Mouse (Mus musculus) naive thymus-derived CD4-positive, alpha-beta T cell, adult 2 months (primary cell): ENCODE data around the gene Myoz2.

ENCODE experiments used
- DNase-seq: peaks from one replicate; pipeline ENCODE4 v3.0.0-alpha.2; 2011; ENCODE audit warnings: low read depth

Myoz2 gene

DNA sequence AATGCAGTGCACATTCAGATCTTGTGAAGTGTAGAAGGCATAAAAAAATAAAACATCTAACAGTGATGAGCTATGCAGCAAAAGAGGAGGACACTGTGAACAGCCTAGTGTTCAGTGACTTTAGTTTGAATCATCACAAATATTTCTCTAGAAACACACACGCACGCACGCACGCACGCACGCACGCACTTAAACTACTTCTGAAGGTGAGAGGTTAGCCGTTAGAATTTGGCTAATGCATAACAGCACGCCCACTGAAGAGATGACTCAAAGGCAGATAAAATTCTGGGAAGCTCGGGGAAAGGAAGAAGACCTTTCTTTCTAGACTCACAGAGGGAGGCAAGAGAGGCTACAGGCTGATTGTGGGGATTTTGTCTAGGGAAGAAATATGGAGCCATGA, 27.4 kb downstream of the Myoz2 start:
- no peak for DNase-seq

DNA sequence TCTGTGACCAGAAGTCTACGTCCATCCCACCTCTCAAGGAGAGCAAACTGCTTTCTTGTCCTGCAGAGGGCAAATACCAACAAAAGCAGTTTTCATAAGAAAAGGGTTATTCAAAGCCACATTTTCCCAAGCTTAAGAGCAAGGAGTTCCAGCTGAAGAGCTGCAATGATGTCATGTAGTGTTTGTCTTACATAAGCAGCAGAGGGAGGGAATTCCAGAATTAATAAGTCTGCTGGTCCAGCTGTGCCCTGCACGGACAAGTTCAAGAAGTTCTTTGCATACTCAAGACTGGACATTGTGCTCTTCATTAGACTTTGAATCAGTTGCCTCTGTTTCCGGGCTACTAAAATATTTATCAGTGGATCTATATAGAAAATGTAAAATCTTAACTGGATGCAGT, 33.8 kb downstream of the Myoz2 start:
- DNase-seq = no peak

- no peak for DNase-seq
These were observed 36.3 kb downstream of the Myoz2 start for GRCm38 (mm10) chr3:122998511-122998910.

- no peak for DNase-seq
These were observed 37.8 kb downstream of the Myoz2 start for GRCm38 (mm10) chr3:122996968-122997367.

GRCm38 (mm10) chr3:122986906-122987305, 47.9 kb downstream of the Myoz2 start:
- DNase-seq = no peak

GRCm38 (mm10) chr3:122986386-122986785, 48.4 kb downstream of the Myoz2 start:
- no peak for DNase-seq

- DNase-seq = peak; percentile 50
These were observed 49.5 kb downstream of the Myoz2 start for GRCm38 (mm10) chr3:122985183-122985944.

- DNase-seq = peak; percentile 95
These were observed 50.3 kb downstream of the Myoz2 start, which contains the start of gene Usp53 for GRCm38 (mm10) chr3:122984249-122985182. Gene Usp53, minus strand, starts transcription at chr3:122984510.

DNA sequence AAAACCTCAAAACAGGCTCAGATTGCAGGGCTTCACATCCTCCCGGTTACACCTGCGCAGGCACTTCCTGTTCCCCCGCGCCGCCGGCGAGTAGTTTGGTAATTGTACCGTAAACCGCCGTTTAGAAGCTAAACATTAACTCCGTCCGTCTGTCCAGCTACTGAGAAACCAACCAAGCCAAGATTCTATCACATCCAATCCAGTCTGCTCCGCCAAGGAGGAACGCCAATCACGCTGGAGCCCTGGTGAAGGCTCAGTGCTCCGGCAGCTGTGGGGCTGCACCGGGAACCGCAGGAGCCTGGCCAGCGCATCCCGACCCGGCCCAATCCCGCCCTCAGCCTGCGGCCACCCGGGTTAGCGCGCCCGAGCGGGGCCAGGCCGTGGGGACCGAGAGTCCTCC, 51.0 kb downstream of the Myoz2 start:
- peak; percentile 73 for DNase-seq

DNA sequence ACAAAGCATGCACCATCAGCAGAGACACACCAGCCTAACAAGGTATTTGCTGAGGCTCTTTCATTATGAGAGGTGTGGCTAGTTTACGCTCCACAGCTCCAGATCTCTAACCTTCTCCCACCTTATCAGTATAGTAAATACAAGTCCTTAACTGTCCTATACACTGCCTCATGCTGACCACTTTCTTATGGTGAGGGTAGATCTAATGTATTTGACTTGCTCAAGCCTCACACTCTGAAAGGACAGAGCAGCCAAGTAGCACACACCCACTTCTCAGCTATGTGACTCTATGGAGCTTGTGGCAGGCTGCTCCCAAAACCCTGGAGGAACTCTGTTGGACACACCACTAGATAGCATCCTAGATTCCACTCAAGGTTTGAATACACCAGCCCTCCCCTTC, 58.9 kb downstream of the Myoz2 start:
- DNase-seq = no peak

DNA sequence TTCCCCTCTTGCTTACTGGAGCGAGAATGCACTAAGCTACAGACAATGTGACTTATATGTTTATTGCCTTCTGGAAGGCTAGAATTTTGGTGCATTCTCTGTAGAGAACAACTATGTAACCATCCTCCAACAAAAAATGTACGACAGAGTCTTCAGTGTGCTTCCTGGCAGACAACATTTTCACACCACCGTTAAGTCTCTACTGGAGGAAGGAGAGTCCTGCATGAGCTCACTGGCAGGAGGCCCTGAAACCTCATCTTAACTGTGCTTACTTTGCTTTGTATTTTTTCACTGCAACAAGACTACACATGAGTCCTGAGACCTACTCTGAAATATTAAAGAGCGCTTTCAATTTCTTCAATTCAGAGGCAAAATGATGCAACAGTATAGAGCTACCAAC, 59.5 kb downstream of the Myoz2 start:
- no peak for DNase-seq

DNA sequence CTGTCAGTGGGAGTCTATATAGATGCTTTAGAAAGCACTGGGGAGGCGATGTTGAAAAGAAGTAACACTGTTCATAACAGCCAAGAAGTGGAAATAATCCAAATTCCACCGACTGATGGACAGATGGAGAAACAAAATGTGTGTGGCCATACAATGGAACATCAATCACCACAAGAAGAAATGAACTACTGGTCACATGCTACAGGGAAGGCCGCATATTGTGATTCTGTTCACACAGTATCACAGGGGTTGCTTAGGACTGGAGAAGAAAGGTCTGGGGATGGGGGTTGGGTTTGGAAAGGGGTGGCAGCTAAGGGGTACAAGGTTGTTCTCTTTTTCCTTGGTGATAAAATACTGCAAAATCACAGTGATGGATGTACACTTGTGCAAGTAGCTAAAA, 60.0 kb downstream of the Myoz2 start:
- DNase-seq = no peak

DNA sequence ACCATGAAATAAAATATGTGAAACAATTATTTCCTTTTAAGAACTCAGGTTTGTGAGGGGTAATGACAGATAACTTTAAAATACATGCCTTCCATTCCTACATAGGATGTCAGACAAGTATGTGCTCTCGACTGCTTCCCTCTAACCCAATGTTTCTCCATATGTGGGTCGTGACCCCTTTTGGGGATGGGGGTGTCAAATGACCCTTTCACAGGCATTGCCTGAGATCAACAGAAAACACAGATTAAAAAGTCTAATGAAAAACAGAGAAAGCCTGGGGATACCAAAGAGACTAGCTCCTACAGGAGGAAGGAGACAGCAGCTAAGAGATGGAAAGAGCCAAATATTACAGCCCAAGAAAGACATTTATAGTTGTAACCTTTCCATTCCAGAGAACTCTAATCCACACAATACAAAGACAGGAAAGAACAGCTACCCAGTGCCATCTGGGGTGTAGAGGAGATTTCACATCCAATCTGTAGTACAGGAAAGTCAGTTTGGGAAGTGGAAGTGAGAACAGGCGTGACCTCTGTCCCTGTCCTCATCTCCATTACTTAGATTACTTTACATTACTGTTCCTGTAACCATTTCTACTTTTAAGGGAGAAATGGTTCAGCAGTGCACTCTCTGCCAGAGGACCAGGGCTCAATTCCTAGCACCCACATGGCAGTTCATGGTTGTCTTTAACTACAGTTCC, 62.5 kb downstream of the Myoz2 start:
- no peak for DNase-seq

GRCm38 (mm10) chr3:122968391-122968790, 66.4 kb downstream of the Myoz2 start:
- DNase-seq = no peak

DNA sequence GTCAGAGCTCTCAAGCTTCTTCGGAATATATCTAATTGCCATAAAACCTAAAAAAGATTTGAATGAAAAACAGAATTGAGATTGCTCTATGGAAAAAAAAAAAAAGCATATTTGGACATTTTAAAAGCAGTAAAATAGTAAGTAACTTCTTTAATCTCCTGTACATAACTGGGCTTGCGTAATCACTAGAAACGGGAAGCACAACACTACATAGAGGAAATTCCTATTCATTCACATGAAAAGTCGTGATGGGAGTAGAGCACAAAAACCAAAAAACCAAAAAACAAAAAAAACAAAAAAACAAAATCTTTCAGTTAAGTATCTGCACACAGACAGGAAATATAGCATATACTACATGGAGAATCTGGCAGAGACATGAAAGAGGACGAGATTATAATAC, 70.5 kb downstream of the Myoz2 start:
- DNase-seq = no peak
